Mouse (Mus musculus): ENCODE data around the gene Cuedc2. TPM values are rescaled to one million over a fixed set of nuclear protein-coding genes. Genes with fewer than 3 reads are reported as not detected.

Cuedc2 gene
- 2.7 TPM for polyA plus RNA-seq (2014; fragmentation: Illumina TruSeq; extraction: RNeasy Lipid Tissue Mini Kit (QIAGEN cat#74804); ENCODE audit: low read depth, low replicate concordance)

GRCm38 (mm10) chr19:46338331-46338936 is at the start of gene Cuedc2:
TSS of gene Cuedc2 (minus strand) at chr19:46338702.

GRCm38 (mm10) chr19:46350168-46350932 is 11.8 kb upstream of the Cuedc2 start, which contains the start of gene 2310034G01Rik:
TSS of gene 2310034G01Rik (minus strand) at chr19:46350302.

GRCm38 (mm10) chr19:46328081-46329030 is 10.1 kb downstream of the Cuedc2 start, which contains the start of gene Fbxl15:
TSS of gene Fbxl15 (plus strand) at chr19:46328184.

GRCm38 (mm10) chr19:46326756-46327305 is 11.7 kb downstream of the Cuedc2 start, which contains the start of gene Psd:
TSS of gene Psd (minus strand) at chr19:46327156.

GRCm38 (mm10) chr19:46304216-46304841 is 34.2 kb downstream of the Cuedc2 start, which contains the start of gene Nfkb2:
TSS of gene Nfkb2 (plus strand) at chr19:46304320.

Other genes starting within 250 kb of the Cuedc2 start
- 0.25 TPM for gene Elovl3, start 206.8 kb downstream of the Cuedc2 start, polyA plus RNA-seq (2014; fragmentation: Illumina TruSeq; extraction: RNeasy Lipid Tissue Mini Kit (QIAGEN cat#74804); ENCODE audit: low read depth, low replicate concordance)
- gene Pitx3, start 190.4 kb downstream of the Cuedc2 start, polyA plus RNA-seq (2014; fragmentation: Illumina TruSeq; extraction: RNeasy Lipid Tissue Mini Kit (QIAGEN cat#74804); ENCODE audit: low read depth, low replicate concordance) = not detected
- gene Gbf1, start 186.2 kb downstream of the Cuedc2 start, polyA plus RNA-seq (2014; fragmentation: Illumina TruSeq; extraction: RNeasy Lipid Tissue Mini Kit (QIAGEN cat#74804); ENCODE audit: low read depth, low replicate concordance) = 51.0 TPM
- gene Nfkb2, start 34.4 kb downstream of the Cuedc2 start, polyA plus RNA-seq (2014; fragmentation: Illumina TruSeq; extraction: RNeasy Lipid Tissue Mini Kit (QIAGEN cat#74804); ENCODE audit: low read depth, low replicate concordance) = 0.14 TPM
- gene Psd, start 11.5 kb downstream of the Cuedc2 start, polyA plus RNA-seq (2014; fragmentation: Illumina TruSeq; extraction: RNeasy Lipid Tissue Mini Kit (QIAGEN cat#74804); ENCODE audit: low read depth, low replicate concordance) = 3.7 TPM
- gene Fbxl15, start 10.5 kb downstream of the Cuedc2 start, polyA plus RNA-seq (2014; fragmentation: Illumina TruSeq; extraction: RNeasy Lipid Tissue Mini Kit (QIAGEN cat#74804); ENCODE audit: low read depth, low replicate concordance) = not detected
- gene Mfsd13a, start 2.4 kb upstream of the Cuedc2 start, polyA plus RNA-seq (2014; fragmentation: Illumina TruSeq; extraction: RNeasy Lipid Tissue Mini Kit (QIAGEN cat#74804); ENCODE audit: low read depth, low replicate concordance) = 0.69 TPM
- 0.15 TPM for gene 2310034G01Rik, start 11.6 kb upstream of the Cuedc2 start, polyA plus RNA-seq (2014; fragmentation: Illumina TruSeq; extraction: RNeasy Lipid Tissue Mini Kit (QIAGEN cat#74804); ENCODE audit: low read depth, low replicate concordance)
- 87.0 TPM for gene Actr1a, start 57.0 kb upstream of the Cuedc2 start, polyA plus RNA-seq (2014; fragmentation: Illumina TruSeq; extraction: RNeasy Lipid Tissue Mini Kit (QIAGEN cat#74804); ENCODE audit: low read depth, low replicate concordance)
- 15.2 TPM for gene Sufu, start 58.2 kb upstream of the Cuedc2 start, polyA plus RNA-seq (2014; fragmentation: Illumina TruSeq; extraction: RNeasy Lipid Tissue Mini Kit (QIAGEN cat#74804); ENCODE audit: low read depth, low replicate concordance)
- gene Trim8, start 163.0 kb upstream of the Cuedc2 start, polyA plus RNA-seq (2014; fragmentation: Illumina TruSeq; extraction: RNeasy Lipid Tissue Mini Kit (QIAGEN cat#74804); ENCODE audit: low read depth, low replicate concordance) = 0.36 TPM
- 300 TPM for gene Arl3, start 234.5 kb upstream of the Cuedc2 start, polyA plus RNA-seq (2014; fragmentation: Illumina TruSeq; extraction: RNeasy Lipid Tissue Mini Kit (QIAGEN cat#74804); ENCODE audit: low read depth, low replicate concordance)
- 2.3 TPM for gene Sfxn2, start 234.7 kb upstream of the Cuedc2 start, polyA plus RNA-seq (2014; fragmentation: Illumina TruSeq; extraction: RNeasy Lipid Tissue Mini Kit (QIAGEN cat#74804); ENCODE audit: low read depth, low replicate concordance)